Mouse (Mus musculus) midbrain, postnatal 0 days (tissue): Measurements from ENCODE around the gene Adarb1. TPM values are rescaled to one million over a fixed set of nuclear protein-coding genes. Genes with fewer than 3 reads are reported as not detected.
A peak's percentile ranks its signal among the peaks of the same experiment; 100 is the strongest.
"Not testable (repeated sequence)": the region's sequence is repeated elsewhere in the genome, so short reads cannot be mapped to it uniquely, and the experiment has no call there.

Source experiments
- ATAC-seq: fragments of 200-750 bp; cut with Nextera tagmentation; 2 replicates; pipeline ENCODE4 v1.8.0; 2017; ENCODE audit warnings: moderate number of reproducible peaks, mild to moderate bottlenecking, moderate TSS enrichment, moderate library complexity; ENCODE audit not compliant: low FRiP score
- DNase-seq: peaks from one replicate; pipeline ENCODE4 v3.0.0-alpha.2; 2015; ENCODE audit warnings: low spot score
- H3K27ac ChIP-seq: fragments of 300-500 bp; sonication (generic); 2 replicates; pipeline ENCODE4 v1.5.1; 2014; ENCODE audit warnings: low read depth, mild to moderate bottlenecking, low read length, mixed read lengths
- H3K27me3 ChIP-seq: fragments of 300-500 bp; sonication (generic); 2 replicates; pipeline ENCODE4 v1.6.1; 2014; ENCODE audit warnings: low read length, control low read depth, mixed read lengths; ENCODE audit not compliant: insufficient read depth
- H3K36me3 ChIP-seq: fragments of 300-500 bp; sonication (generic); 2 replicates; pipeline ENCODE4 v1.6.1; 2014; ENCODE audit warnings: low read length, control low read depth, mixed read lengths; ENCODE audit not compliant: insufficient read depth
- H3K4me1 ChIP-seq: fragments of 300-500 bp; sonication (generic); 2 replicates; pipeline ENCODE4 v1.6.1; 2014; ENCODE audit warnings: mild to moderate bottlenecking, control low read depth, antibody characterized with exemption, low read length, mixed read lengths; ENCODE audit not compliant: insufficient read depth
- H3K4me2 ChIP-seq: fragments of 300-500 bp; sonication (generic); 2 replicates; pipeline ENCODE4 v1.6.1; 2014; ENCODE audit warnings: low read depth, mild to moderate bottlenecking, low read length, mixed read lengths; ENCODE audit not compliant: poor library complexity, severe bottlenecking
- H3K4me3 ChIP-seq: fragments of 300-500 bp; sonication (generic); 2 replicates; pipeline ENCODE4 v1.5.1; 2014; ENCODE audit warnings: low read depth, mild to moderate bottlenecking, low read length, moderate library complexity
- H3K9ac ChIP-seq: fragments of 300-500 bp; sonication (generic); replicated peaks from 2 replicates; pipeline ENCODE4 v1.6.1; 2014; ENCODE audit warnings: mild to moderate bottlenecking, low read length, moderate library complexity, mixed read lengths; ENCODE audit not compliant: poor library complexity, severe bottlenecking
- H3K9me3 ChIP-seq: fragments of 300-500 bp; sonication (generic); 2 replicates; pipeline ENCODE4 v1.6.1; 2016; ENCODE audit warnings: low read length, control low read depth
- CTCF ChIP-seq: IDR thresholded peaks from 2 replicates; pipeline ENCODE4 v1.5.1; 2016; ENCODE audit warnings: antibody characterized with exemption, mild to moderate bottlenecking
- WGBS: fragments of 180-500 bp; shearing (Covaris S2); extraction: QIAGEN DNeasy Blood & Tissue Kit; methylation state at CpG from one replicate; pipeline ENCODE4 v1.1.7; 2014; 5-methylcytosine and 5-hydroxymethylcytosine counted together
- polyA plus RNA-seq: library from polyadenylated mRNA; unstranded; fragments of >200 nt; fragmentation: Nextera tagmentation; extraction: Ambion mirVana; gene quantifications from 2 replicates; pipeline ENCODE4 v1.2.1, GENCODE M21; 2015
- total RNA-seq: library from RNA; depleted of rRNA; stranded (reverse); fragments of >200 nt; gene quantifications from 2 replicates; pipeline ENCODE4 v1.2.3, GENCODE M21; 2014

Gene Adarb1
- total and polyA plus RNA-seq, 2 experiments from 2014 or later = 16.1 to 50.4 TPM

GRCm38 (mm10) chr10:77282085-77282484, 136.0 kb downstream of the Adarb1 start:
- H3K4me1 ChIP-seq, H3K9ac ChIP-seq, H3K27me3 ChIP-seq, H3K27ac ChIP-seq, H3K9me3 ChIP-seq, ATAC-seq, H3K36me3 ChIP-seq, H3K4me3 ChIP-seq, H3K4me2 ChIP-seq, DNase-seq: not testable (repeated sequence)
- TF ChIP-seq CTCF = peak; percentile 35; the same call in 1 of the 2 replicates
- WGBS = 65% methylated on average over 1 of the region's 1 CpGs

DNA sequence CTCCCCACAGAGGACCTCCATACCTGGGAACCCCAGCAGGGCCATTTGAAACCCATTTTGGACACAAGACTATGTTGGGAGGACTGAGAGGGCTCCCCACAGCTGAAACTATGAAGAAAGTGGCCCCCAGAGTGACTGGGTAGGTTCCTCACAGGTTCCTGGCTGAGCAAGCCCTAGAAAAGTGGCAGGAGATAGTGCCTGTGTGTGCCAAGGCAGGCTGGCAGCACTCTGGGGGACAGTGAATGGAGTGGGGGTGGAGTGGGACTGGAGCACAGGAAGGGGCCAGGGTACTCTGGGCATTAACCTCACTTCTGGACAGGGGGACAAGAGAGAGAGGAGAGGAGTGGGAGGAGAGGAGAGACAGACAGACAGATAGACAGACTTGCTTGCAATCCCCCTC, 144.3 kb downstream of the Adarb1 start:
- H3K27me3 ChIP-seq = no peaks in the 10 kb centered on the region
- no peak for DNase-seq
- H3K27ac ChIP-seq = no peak overlapping the region
- H3K4me2 ChIP-seq = no peak overlapping the region
- TF ChIP-seq CTCF = no peak
- no peak for ATAC-seq
- H3K9me3 ChIP-seq = no peaks in the 10 kb centered on the region
- H3K4me3 ChIP-seq = no peak overlapping the region
- H3K36me3 ChIP-seq = peaks cover 21% of the 10 kb centered on the region
- H3K4me1 ChIP-seq = no peaks in the 10 kb centered on the region
- H3K9ac ChIP-seq = no peak overlapping the region

DNA sequence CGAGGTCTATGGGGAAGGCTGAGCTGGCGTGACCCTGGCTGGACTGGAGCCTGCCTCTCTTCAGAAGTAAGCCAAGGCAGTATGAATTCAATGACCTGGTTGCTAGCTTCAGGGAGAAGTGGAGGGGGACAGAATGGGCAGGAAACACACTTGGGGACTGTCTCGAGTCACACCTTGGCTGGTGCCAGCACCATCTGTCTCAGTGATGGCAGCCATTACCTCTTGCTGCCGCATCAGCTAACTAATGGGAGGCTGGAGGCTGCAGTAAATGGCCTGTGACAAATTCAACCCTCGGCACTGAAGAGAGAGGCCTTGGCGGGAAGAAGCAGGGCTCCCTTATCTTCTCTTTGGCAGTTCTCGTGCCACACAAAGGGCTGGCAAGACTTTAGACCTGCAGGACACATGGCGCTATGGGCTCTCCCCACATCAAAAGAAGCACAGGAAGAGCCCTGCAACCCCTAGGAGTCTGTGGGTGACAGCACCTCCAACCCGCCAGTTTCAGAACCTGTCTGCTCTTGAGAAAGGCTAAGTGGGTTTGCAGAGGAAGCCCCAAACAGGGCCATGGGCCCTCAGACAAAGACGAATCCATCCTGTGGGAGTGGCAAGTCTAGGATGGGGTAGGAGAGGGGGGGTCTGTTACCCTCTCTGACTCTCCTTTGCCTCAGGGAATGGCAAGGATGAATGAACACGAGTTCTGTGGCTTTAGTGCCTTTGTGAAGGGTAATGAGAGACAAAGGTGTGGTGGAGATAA, 144.9 kb downstream of the Adarb1 start:
- Histone ChIP-seq H3K36me3 (peaks cover 27% of the 10 kb centered on the region), H3K27me3 (no peaks in the 10 kb centered on the region), H3K9ac (no peak overlapping the region), H3K27ac (no peak overlapping the region), H3K4me1 (no peaks in the 10 kb centered on the region), H3K9me3 (no peaks in the 10 kb centered on the region), H3K4me3 (no peak overlapping the region), H3K4me2 (no peak overlapping the region)
- peak; percentile 74 for DNase-seq
- no peak for TF ChIP-seq CTCF
- ATAC-seq = no peak
- WGBS = 61% methylated on average over 11 of the region's 11 CpGs

DNA sequence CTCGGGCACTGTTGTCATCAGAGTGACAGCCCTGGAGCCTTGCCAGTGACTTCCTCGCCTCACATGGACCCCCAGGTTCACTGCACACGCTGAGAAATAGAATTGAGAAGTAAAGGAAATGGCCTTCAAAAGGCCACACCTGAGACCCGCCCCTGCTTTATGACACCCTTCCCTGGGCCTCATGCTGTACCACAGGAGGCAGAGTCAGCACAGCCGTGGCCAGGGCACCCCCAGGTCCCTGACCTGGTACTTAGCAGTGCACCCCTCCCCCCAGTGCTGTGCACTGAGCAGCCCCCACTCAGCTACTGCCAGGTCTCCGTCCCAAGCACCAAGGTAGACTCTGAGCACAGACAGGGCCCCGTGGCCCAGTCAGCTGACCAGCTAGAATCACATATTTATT, 148.9 kb downstream of the Adarb1 start:
- Histone ChIP-seq H3K27me3 (no peaks in the 10 kb centered on the region), H3K4me2 (no peak overlapping the region), H3K27ac (no peak overlapping the region), H3K36me3 (peaks cover 64% of the 10 kb centered on the region), H3K9me3 (no peaks in the 10 kb centered on the region), H3K9ac (no peak overlapping the region), H3K4me3 (no peak overlapping the region), H3K4me1 (no peaks in the 10 kb centered on the region)
- no peak for TF ChIP-seq CTCF
- DNase-seq (no peak), ATAC-seq (no peak)
- WGBS = 83% methylated on average over 7 of the region's 7 CpGs

DNA sequence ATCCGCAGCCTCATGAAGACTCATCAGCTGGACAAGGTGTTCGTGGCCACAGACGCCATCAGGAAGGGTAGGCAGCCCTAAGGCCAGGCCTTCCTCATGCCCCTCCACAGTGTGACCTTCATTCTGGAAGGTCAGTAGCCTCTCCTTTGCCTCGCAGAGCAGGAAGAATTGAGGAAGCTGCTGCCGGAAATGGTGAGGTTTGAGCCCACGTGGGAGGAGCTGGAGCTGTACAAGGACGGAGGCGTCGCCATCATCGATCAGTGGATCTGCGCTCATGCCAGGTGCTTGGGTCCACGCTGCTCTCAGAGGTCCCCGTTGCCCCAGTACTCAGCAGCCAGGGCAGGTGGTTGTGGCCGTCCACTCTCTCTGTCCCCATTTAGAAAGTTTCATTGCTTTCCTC, 151.0 kb downstream of the Adarb1 start:
- Histone ChIP-seq H3K4me3 (no peak overlapping the region), H3K9ac (no peak overlapping the region), H3K27me3 (no peaks in the 10 kb centered on the region), H3K4me1 (no peaks in the 10 kb centered on the region), H3K9me3 (no peaks in the 10 kb centered on the region), H3K4me2 (no peak overlapping the region), H3K36me3 (peaks cover 82% of the 10 kb centered on the region), H3K27ac (no peak overlapping the region)
- 90% methylated on average over 14 of the region's 14 CpGs for WGBS
- no peak for TF ChIP-seq CTCF
- ATAC-seq (no peak), DNase-seq (no peak)

DNA sequence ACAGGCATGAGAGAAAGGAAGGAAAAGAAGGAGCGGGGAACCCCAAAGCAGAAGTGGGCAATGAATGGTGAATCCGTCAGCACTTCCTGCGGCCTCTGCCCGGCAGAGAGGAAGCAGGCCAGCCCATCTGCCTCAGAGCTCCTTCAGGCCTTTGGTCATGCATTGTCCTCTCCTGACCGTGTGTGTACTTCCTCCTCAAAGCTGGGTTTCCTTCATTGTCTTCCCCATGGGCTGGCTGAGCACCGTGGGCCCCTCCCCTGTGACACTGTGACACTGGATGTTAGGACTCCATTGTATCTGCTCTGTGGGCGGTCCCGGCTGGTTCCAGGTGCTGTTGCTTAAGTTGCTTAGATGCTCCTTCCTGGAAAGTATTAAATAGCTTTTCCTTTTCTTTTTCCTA, 151.8 kb downstream of the Adarb1 start:
- no peak for TF ChIP-seq CTCF
- ATAC-seq = no peak
- Histone ChIP-seq H3K4me3 (no peak overlapping the region), H3K36me3 (peaks cover 89% of the 10 kb centered on the region), H3K27ac (no peak overlapping the region), H3K27me3 (no peaks in the 10 kb centered on the region), H3K9ac (no peak overlapping the region), H3K4me1 (no peaks in the 10 kb centered on the region), H3K9me3 (no peaks in the 10 kb centered on the region), H3K4me2 (no peak overlapping the region)
- 68% methylated on average over 8 of the region's 8 CpGs for WGBS
- DNase-seq = no peak
